Mouse (Mus musculus): ENCODE data around the gene Birc5.

GRCm38 (mm10) chr11:117836306-117836705, 12.7 kb upstream of the Birc5 start:
- TF ChIP-seq CTCF (IDR thresholded peaks at IDR 0.05; ENCODE audit: low read depth, low read length) (no peak), GATA1 (IDR thresholded peaks at IDR 0.05; ENCODE audit: borderline replicate concordance, low read length) (no peak)
